Mouse (Mus musculus): ENCODE results near the gene Spock1. TPM values are rescaled to one million over a fixed set of nuclear protein-coding genes. Genes with fewer than 3 reads are reported as not detected.
A peak's percentile ranks its signal among the peaks of the same experiment; 100 is the strongest.

Spock1 gene
- polyA plus RNA-seq, 1 experiment from 2014 or later, result 0.49 TPM

- no peak for DNase-seq (ENCODE audit: low spot score)
Observed at GRCm38 (mm10) chr13:57671322-57671721, 236.8 kb downstream of the Spock1 start.

GRCm38 (mm10) chr13:57667621-57668020, 240.5 kb downstream of the Spock1 start:
- no peak for ATAC-seq (replicated peaks; ENCODE audit: low FRiP score, low read depth)
- H3K9ac ChIP-seq (ENCODE audit: low read depth, low read length), result no peak overlapping the region
- H3K27ac ChIP-seq, result no peak overlapping the region
- no peak for TF ChIP-seq CTCF (IDR thresholded peaks at IDR 0.05; ENCODE audit: low read depth)
- no peak overlapping the region for H3K4me3 ChIP-seq (replicated peaks; ENCODE audit: low read depth, low read length)
- no peaks in the 10 kb centered on the region for H3K27me3 ChIP-seq (ENCODE audit: insufficient read depth, low read length)
- no peak overlapping the region for H3K4me2 ChIP-seq (ENCODE audit: low read length)
- H3K4me1 ChIP-seq (replicated peaks; ENCODE audit: insufficient read depth, low read length), result no peaks in the 10 kb centered on the region
- H3K9me3 ChIP-seq (replicated peaks; ENCODE audit: low read length), result no peaks in the 10 kb centered on the region
- 46% methylated on average over 3 of the region's 3 CpGs for WGBS
- DNase-seq (ENCODE audit: low spot score), result peak; percentile 18
- H3K36me3 ChIP-seq (ENCODE audit: insufficient read depth, low read length), result no peaks in the 10 kb centered on the region

More at GRCm38 (mm10) chr13:57671322-57671721, 236.8 kb downstream of the Spock1 start:
- no peaks in the 10 kb centered on the region for H3K27me3 ChIP-seq (ENCODE audit: insufficient read depth, low read length)
- H3K36me3 ChIP-seq (ENCODE audit: insufficient read depth, low read length), result no peaks in the 10 kb centered on the region
- no peak for TF ChIP-seq CTCF (IDR thresholded peaks at IDR 0.05; ENCODE audit: low read depth)
- no peak overlapping the region for H3K4me3 ChIP-seq (replicated peaks; ENCODE audit: low read depth, low read length)
- ATAC-seq (replicated peaks; ENCODE audit: low FRiP score, low read depth), result no peak
- no peak overlapping the region for H3K9ac ChIP-seq (ENCODE audit: low read depth, low read length)
- no peaks in the 10 kb centered on the region for H3K4me1 ChIP-seq (replicated peaks; ENCODE audit: insufficient read depth, low read length)
- H3K4me2 ChIP-seq (ENCODE audit: low read length), result no peak overlapping the region
- H3K27ac ChIP-seq, result no peak overlapping the region
- H3K9me3 ChIP-seq (replicated peaks; ENCODE audit: low read length), result no peaks in the 10 kb centered on the region
- WGBS, result 71% methylated on average over 5 of the region's 5 CpGs

- DNase-seq (ENCODE audit: low spot score), result peak; percentile 15
Observed at GRCm38 (mm10) chr13:57666173-57666842, 241.8 kb downstream of the Spock1 start.

GRCm38 (mm10) chr13:57662554-57662953, 245.6 kb downstream of the Spock1 start:
- Histone ChIP-seq H3K36me3 (ENCODE audit: insufficient read depth, low read length) (no peaks in the 10 kb centered on the region), H3K9ac (ENCODE audit: low read depth, low read length) (no peak overlapping the region), H3K9me3 (replicated peaks; ENCODE audit: low read length) (no peaks in the 10 kb centered on the region), H3K4me3 (replicated peaks; ENCODE audit: low read depth, low read length) (no peak overlapping the region), H3K27ac (no peak overlapping the region), H3K27me3 (ENCODE audit: insufficient read depth, low read length) (no peaks in the 10 kb centered on the region), H3K4me1 (replicated peaks; ENCODE audit: insufficient read depth, low read length) (no peaks in the 10 kb centered on the region), H3K4me2 (ENCODE audit: low read length) (no peak overlapping the region)
- TF ChIP-seq CTCF (IDR thresholded peaks at IDR 0.05; ENCODE audit: low read depth), result no peak
- WGBS, result 85% methylated on average over 4 of the region's 4 CpGs
- no peak for ATAC-seq (replicated peaks; ENCODE audit: low FRiP score, low read depth)
- DNase-seq (ENCODE audit: low spot score), result no peak

More at GRCm38 (mm10) chr13:57666173-57666842, 241.8 kb downstream of the Spock1 start:
- no peaks in the 10 kb centered on the region for H3K9me3 ChIP-seq (replicated peaks; ENCODE audit: low read length)
- H3K27me3 ChIP-seq (ENCODE audit: insufficient read depth, low read length), result no peaks in the 10 kb centered on the region
- no peak overlapping the region for H3K9ac ChIP-seq (ENCODE audit: low read depth, low read length)
- 52% methylated on average over 9 of the region's 9 CpGs for WGBS
- H3K27ac ChIP-seq, result no peak overlapping the region
- H3K4me2 ChIP-seq (ENCODE audit: low read length), result no peak overlapping the region
- no peaks in the 10 kb centered on the region for H3K36me3 ChIP-seq (ENCODE audit: insufficient read depth, low read length)
- H3K4me3 ChIP-seq (replicated peaks; ENCODE audit: low read depth, low read length), result no peak overlapping the region
- no peak for TF ChIP-seq CTCF (IDR thresholded peaks at IDR 0.05; ENCODE audit: low read depth)
- no peaks in the 10 kb centered on the region for H3K4me1 ChIP-seq (replicated peaks; ENCODE audit: insufficient read depth, low read length)
- ATAC-seq (replicated peaks; ENCODE audit: low FRiP score, low read depth), result no peak

- Histone ChIP-seq H3K4me1 (replicated peaks; ENCODE audit: insufficient read depth, low read length) (no peaks in the 10 kb centered on the region; the same call in 1 of the 2 replicates), H3K36me3 (ENCODE audit: insufficient read depth, low read length) (no peaks in the 10 kb centered on the region), H3K27me3 (ENCODE audit: insufficient read depth, low read length) (no peaks in the 10 kb centered on the region), H3K9me3 (replicated peaks; ENCODE audit: low read length) (no peaks in the 10 kb centered on the region), H3K4me3 (replicated peaks; ENCODE audit: low read depth, low read length) (no peak overlapping the region), H3K4me2 (ENCODE audit: low read length) (no peak overlapping the region), H3K27ac (no peak overlapping the region), H3K9ac (ENCODE audit: low read depth, low read length) (no peak overlapping the region)
- DNase-seq (ENCODE audit: low spot score) (no peak), ATAC-seq (replicated peaks; ENCODE audit: low FRiP score, low read depth) (no peak)
- no peak for TF ChIP-seq CTCF (IDR thresholded peaks at IDR 0.05; ENCODE audit: low read depth)
- WGBS, result 93% methylated on average over 2 of the region's 2 CpGs
Observed at GRCm38 (mm10) chr13:57660523-57660922, 247.6 kb downstream of the Spock1 start.

- H3K9ac ChIP-seq (ENCODE audit: low read depth, low read length), result no peak overlapping the region
- no peak for ATAC-seq (replicated peaks; ENCODE audit: low FRiP score, low read depth)
Observed at GRCm38 (mm10) chr13:57659872-57660271, 248.3 kb downstream of the Spock1 start.

More at GRCm38 (mm10) chr13:57659872-57660271, 248.3 kb downstream of the Spock1 start:
- no peak for TF ChIP-seq CTCF (IDR thresholded peaks at IDR 0.05; ENCODE audit: low read depth)
- H3K4me2 ChIP-seq (ENCODE audit: low read length), result no peak overlapping the region
- no peak overlapping the region for H3K4me3 ChIP-seq (replicated peaks; ENCODE audit: low read depth, low read length)
- H3K27ac ChIP-seq, result no peak overlapping the region
- no peaks in the 10 kb centered on the region; the same call in 1 of the 2 replicates for H3K4me1 ChIP-seq (replicated peaks; ENCODE audit: insufficient read depth, low read length)
- H3K27me3 ChIP-seq (ENCODE audit: insufficient read depth, low read length), result no peaks in the 10 kb centered on the region
- no peak for DNase-seq (ENCODE audit: low spot score)
- H3K9me3 ChIP-seq (replicated peaks; ENCODE audit: low read length), result no peaks in the 10 kb centered on the region
- 78% methylated on average over 3 of the region's 3 CpGs for WGBS
- no peaks in the 10 kb centered on the region for H3K36me3 ChIP-seq (ENCODE audit: insufficient read depth, low read length)

Data from kidney, postnatal 0 days (tissue).